22 mouse cellular contexts compared by ENCODE assay signal in genomic region chr5:124944384-124944783, GRCm38 (mm10). TPM values are rescaled to one million over a fixed set of nuclear protein-coding genes. Genes with fewer than 3 reads are reported as not detected.
DNase-seq lines count a peak whose midpoint lies in the region; ATAC-seq and TF ChIP-seq lines count a peak whose summit lies in the region.
"Had no signal": no experiment of that assay in that cellular context is flagged by ENCODE, and none has a peak within 500 bp of the region (broad histone marks: within the 10 kb centered on the region; RNA-seq: fewer than 3 reads in every experiment).

No protein-coding gene starts in this region.

- TF ChIP-seq POLR2A in testis, adult 2 months (IDR thresholded peaks at IDR 0.05; ENCODE audit: control insufficient read depth, low read depth, low read length), result no peak

- H3K36me3 ChIP-seq in testis, adult 2 months (ENCODE audit: control insufficient read depth, insufficient read depth, low read length), result no peaks in the 10 kb centered on the region
- H3K36me3 ChIP-seq: embryonic facial prominence, embryonic 10.5 days; embryonic facial prominence, embryonic 15.5 days; forebrain, embryonic 12.5 days; hindbrain, embryonic 12.5 days; limb, embryonic 12.5 days; liver, embryonic 15.5 days; lung, embryonic 15.5 days; neural tube, embryonic 13.5 days had no signal

- TF ChIP-seq CTCF in testis, adult 2 months (IDR thresholded peaks at IDR 0.05; ENCODE audit: control insufficient read depth, insufficient read depth, insufficient replicate concordance, low read depth, low read length), result no peak

- peak overlapping the region; percentile 66 for H3K4me3 ChIP-seq in testis, adult 2 months (ENCODE audit: control insufficient read depth, low read depth, low read length)
- H3K4me3 ChIP-seq: embryonic facial prominence, embryonic 10.5 days; embryonic facial prominence, embryonic 15.5 days; forebrain, embryonic 12.5 days; hindbrain, embryonic 12.5 days; limb, embryonic 12.5 days; liver, embryonic 15.5 days; lung, embryonic 15.5 days; neural tube, embryonic 13.5 days had no signal

- DNase-seq in testis, postnatal 14 days (ENCODE audit: low spot score), result no peak
- DNase-seq in natural killer cell, adult 2 months (ENCODE audit: low spot score in 2 of 2), result peak; percentile 55 to 66
- DNase-seq in urinary bladder, postnatal 25 days (ENCODE audit: low spot score), result no peak
- no peak for DNase-seq in gastrocnemius, postnatal 14 days
- DNase-seq: layer of hippocampus, adult 9-11 months had no signal

- H3K27ac ChIP-seq in testis, adult 2 months (ENCODE audit: control insufficient read depth, insufficient read depth, low read depth, low read length), result no peak overlapping the region
- H3K27ac ChIP-seq: embryonic facial prominence, embryonic 10.5 days; embryonic facial prominence, embryonic 15.5 days; forebrain, embryonic 12.5 days; hindbrain, embryonic 12.5 days; hindbrain, postnatal 0 days; limb, embryonic 12.5 days; liver, embryonic 15.5 days; lung, embryonic 15.5 days; macrophage; neural tube, embryonic 13.5 days; stomach, postnatal 0 days had no signal

- intact Hi-C loops in gastrocnemius, postnatal 14 days (cut with DNase I; ENCODE audit: low total_unique reads), result loop anchor here (5.0 to 10.0 kb wide), 2 partner anchors 68 to 160 kb away; no protein-coding TSS in a partner anchor

- no peaks in the 10 kb centered on the region for H3K27me3 ChIP-seq in testis, adult 2 months (ENCODE audit: control insufficient read depth, insufficient read depth, low read length)
- H3K27me3 ChIP-seq: embryonic facial prominence, embryonic 15.5 days; forebrain, embryonic 12.5 days; hindbrain, embryonic 12.5 days; limb, embryonic 12.5 days; liver, embryonic 15.5 days; lung, embryonic 15.5 days; neural tube, embryonic 13.5 days had no signal

- ATAC-seq in CD4-positive, CD25-positive, alpha-beta regulatory T cell, adult 4 months, result peak; percentile 85
- peak; percentile 84 for ATAC-seq in activated CD4-positive, CD25-positive, alpha-beta regulatory T cell, adult 4 months
- ATAC-seq: intestine, postnatal 0 days; midbrain, embryonic 16.5 days had no signal

- H3K4me1 ChIP-seq in testis, adult 2 months (ENCODE audit: control insufficient read depth, insufficient read depth, low read length), result peaks cover 14% of the 10 kb centered on the region
- H3K4me1 ChIP-seq: limb, embryonic 12.5 days; liver, embryonic 15.5 days; neural tube, embryonic 13.5 days had no signal

RNA-seq across cellular contexts. Expression of gene Rflna, which starts 58.6 kb away (rescaled TPM):
- polyA plus RNA-seq in testis, adult 2 months (2012; rRNA removed), result 0.19 and 0.76 TPM in 2 replicates
- polyA plus RNA-seq in CD4-positive, CD25-positive, alpha-beta regulatory T cell, adult 4 months (2017; shearing (Covaris generic)), result not detected
- under 1 TPM in 1 of 2 experiments, not detected in 1; 0.61 TPM for polyA plus RNA-seq in activated CD4-positive, CD25-positive, alpha-beta regulatory T cell, adult 4 months (2017; shearing (Covaris generic))
- total RNA-seq in gastrocnemius, postnatal 14 days (2021), result under 1 TPM; 0.84 to 0.98 TPM
- total RNA-seq: liver, adult 2 months had no signal
- polyA plus RNA-seq: macrophage had no signal

Comparison
In these comparisons a context has a peak if more than half of its experiments do, and no peak if none do; other contexts are left out.
1. DNase-seq: peak in natural killer cell, adult 2 months (2 of 2); none in testis, postnatal 14 days (single experiment), urinary bladder, postnatal 25 days (single experiment) and gastrocnemius, postnatal 14 days (single experiment).